Mouse (Mus musculus) erythroblast, embryonic 14.5 days (primary cell): ENCODE data around the gene Zfp575. TPM values are rescaled to one million over a fixed set of nuclear protein-coding genes. Genes with fewer than 3 reads are reported as not detected.

ENCODE experiments used
- H3K27me3 ChIP-seq: 2 replicates; pipeline ENCODE4 v1.6.1; 2012; ENCODE audit warnings: inconsistent platforms; ENCODE audit not compliant: control insufficient read depth
- H3K36me3 ChIP-seq: 2 replicates; pipeline ENCODE4 v1.6.1; 2012; ENCODE audit warnings: mild to moderate bottlenecking, inconsistent platforms; ENCODE audit not compliant: control insufficient read depth
- H3K4me1 ChIP-seq: 2 replicates; pipeline ENCODE4 v1.6.1; 2012; ENCODE audit warnings: inconsistent platforms; ENCODE audit not compliant: control insufficient read depth
- H3K4me3 ChIP-seq: replicated peaks from 2 replicates; pipeline ENCODE3; 2012; ENCODE audit warnings: moderate library complexity, mild to moderate bottlenecking, inconsistent platforms
- H3K9me3 ChIP-seq: 2 replicates; pipeline ENCODE4 v1.6.1; 2012; ENCODE audit warnings: low read length, inconsistent platforms, mixed read lengths; ENCODE audit not compliant: control insufficient read depth
- GATA1 ChIP-seq: IDR thresholded peaks from 2 replicates; pipeline ENCODE4 v1.6.1; 2012; ENCODE audit warnings: low read length, inconsistent platforms, mixed read lengths
- TAL1 ChIP-seq: IDR thresholded peaks from 3 replicates; pipeline ENCODE4 v1.6.1; 2012; ENCODE audit warnings: low read length, inconsistent platforms, mixed read lengths
- polyA plus RNA-seq: library from polyadenylated mRNA; stranded (reverse); fragments of >175 nt; gene quantifications from 2 replicates; pipeline ENCODE4 v1.2.3, GENCODE M21; 2012

Zfp575 gene
- polyA plus RNA-seq: 0.08 TPM in 1 of 2 replicates, not detected in the other

DNA sequence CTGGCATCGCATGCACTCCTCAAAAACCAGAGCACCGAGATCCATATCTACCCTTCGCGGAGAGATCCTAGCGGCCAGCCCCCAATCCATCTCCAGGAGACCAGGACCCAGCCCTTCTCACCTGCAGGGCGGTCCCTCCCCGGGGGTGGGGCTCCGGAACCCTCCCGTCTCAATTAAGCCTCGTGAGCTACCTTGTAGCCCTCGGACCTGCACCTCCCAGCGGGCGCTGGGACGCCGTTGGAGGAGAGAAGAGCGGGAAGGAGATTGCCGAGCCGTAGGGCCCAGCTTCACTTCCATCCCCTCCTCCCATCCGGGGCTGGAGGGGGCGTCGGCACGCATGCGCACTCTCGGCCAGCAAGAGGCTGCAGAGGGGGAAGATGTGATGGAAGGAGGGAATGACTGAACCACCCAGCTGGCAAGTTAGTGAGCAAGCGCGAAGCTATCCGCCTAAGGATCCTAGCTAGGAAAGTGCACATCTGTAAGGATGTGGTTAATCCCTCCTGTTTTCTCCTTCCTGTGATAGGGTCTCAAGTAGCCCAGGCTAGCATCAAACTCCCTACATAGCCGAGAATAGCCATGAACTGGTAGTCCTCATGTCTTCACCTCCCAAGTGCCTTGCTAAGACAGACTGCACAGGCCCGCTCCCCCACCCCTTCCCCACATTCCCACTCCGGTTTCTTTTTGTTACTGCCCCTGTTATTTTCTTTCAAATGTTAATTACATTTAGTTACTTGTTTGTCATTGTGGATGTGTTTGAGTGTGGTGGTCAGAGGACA lies at the start of gene Zfp575, which contains the start of gene Ethe1:
Gene Zfp575, minus strand, starts transcription at position 312 of the 776 bp plus-strand sequence.
Gene Ethe1, plus strand, starts transcription at position 214 of the 776 bp plus-strand sequence.
- H3K9me3 ChIP-seq: peaks cover 20% of the 10 kb centered on the region
- H3K36me3 ChIP-seq: no peaks in the 10 kb centered on the region
- H3K4me3 ChIP-seq: peak within 1 kb of the TSS; percentile 42
- TF ChIP-seq TAL1 (no peak), GATA1 (no peak)
- H3K27me3 ChIP-seq: peaks cover 27% of the 10 kb centered on the region
- peaks cover 47% of the 10 kb centered on the region for H3K4me1 ChIP-seq

GRCm38 (mm10) chr7:24637046-24637445 lies 49.6 kb upstream of the Zfp575 start:
- Histone ChIP-seq H3K4me3 (no peak overlapping the region), H3K9me3 (no peaks in the 10 kb centered on the region), H3K27me3 (peaks cover 51% of the 10 kb centered on the region), H3K4me1 (peaks cover 16% of the 10 kb centered on the region), H3K36me3 (no peaks in the 10 kb centered on the region)
- TF ChIP-seq TAL1: no peak
- no peak for TF ChIP-seq GATA1

DNA sequence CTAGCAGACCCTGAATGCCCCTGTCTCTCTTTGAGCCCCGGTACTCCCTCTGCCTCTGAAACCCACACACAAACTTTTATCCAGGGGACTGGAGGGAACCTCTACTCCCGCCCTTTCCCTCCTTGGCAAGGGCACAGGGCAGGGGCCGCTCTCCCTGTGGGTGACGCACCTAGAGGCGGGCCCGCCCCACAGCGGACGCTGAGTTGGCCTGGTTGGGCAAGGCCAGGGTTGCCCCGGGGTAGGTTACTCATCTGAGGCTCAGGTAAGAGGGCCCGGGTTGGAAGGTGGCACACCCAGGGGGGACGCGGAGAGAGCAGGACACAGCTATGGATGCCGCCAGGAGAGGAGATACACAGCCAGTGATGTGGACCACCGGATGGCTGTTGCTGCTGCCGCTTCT lies 48.8 kb upstream of the Zfp575 start, which contains the start of gene Lypd3:
Gene Lypd3, plus strand, starts transcription at position 287 of the 400 bp plus-strand sequence.
- H3K36me3 ChIP-seq: no peaks in the 10 kb centered on the region
- peaks cover 51% of the 10 kb centered on the region for H3K27me3 ChIP-seq
- H3K9me3 ChIP-seq: no peaks in the 10 kb centered on the region
- H3K4me3 ChIP-seq: no peak within 1 kb of the TSS
- no peak for TF ChIP-seq GATA1
- no peak for TF ChIP-seq TAL1
- peaks cover 16% of the 10 kb centered on the region for H3K4me1 ChIP-seq

- Histone ChIP-seq H3K4me3 (no peak overlapping the region), H3K4me1 (peaks cover 8% of the 10 kb centered on the region), H3K9me3 (no peaks in the 10 kb centered on the region), H3K36me3 (no peaks in the 10 kb centered on the region), H3K27me3 (no peaks in the 10 kb centered on the region)
- TF ChIP-seq TAL1 (no peak), GATA1 (no peak)
Observed at GRCm38 (mm10) chr7:24630116-24630880, 42.9 kb upstream of the Zfp575 start.

DNA sequence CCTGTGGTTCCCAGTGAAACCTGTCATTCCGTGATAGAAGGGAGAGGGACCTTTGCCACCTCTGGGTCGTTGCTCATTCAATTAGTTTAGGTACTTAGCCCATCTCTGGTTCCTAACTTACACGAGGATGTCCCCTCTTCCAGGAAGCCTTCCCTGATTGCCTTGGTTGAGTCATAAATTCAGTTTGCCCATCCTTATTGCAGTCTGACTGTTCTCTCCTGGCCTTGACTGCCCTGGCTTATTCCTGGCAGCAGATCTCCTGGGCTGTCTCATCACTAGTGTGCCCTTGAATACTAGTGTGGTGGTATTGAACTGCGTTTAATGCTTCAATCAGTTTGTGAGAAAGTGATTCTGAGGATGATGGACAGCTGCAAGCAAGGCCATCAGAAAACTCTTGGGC lies 42.2 kb upstream of the Zfp575 start:
- H3K4me1 ChIP-seq: peaks cover 8% of the 10 kb centered on the region
- H3K36me3 ChIP-seq: no peaks in the 10 kb centered on the region
- H3K9me3 ChIP-seq: no peaks in the 10 kb centered on the region
- TF ChIP-seq TAL1 (no peak), GATA1 (no peak)
- no peak overlapping the region for H3K4me3 ChIP-seq
- H3K27me3 ChIP-seq: no peaks in the 10 kb centered on the region

GRCm38 (mm10) chr7:24628685-24629610 lies 41.5 kb upstream of the Zfp575 start:
- Histone ChIP-seq H3K4me3 (peak overlapping the region; percentile 45), H3K4me1 (peaks cover 8% of the 10 kb centered on the region), H3K9me3 (no peaks in the 10 kb centered on the region), H3K27me3 (no peaks in the 10 kb centered on the region), H3K36me3 (no peaks in the 10 kb centered on the region)
- TF ChIP-seq GATA1 (no peak), TAL1 (no peak)

DNA sequence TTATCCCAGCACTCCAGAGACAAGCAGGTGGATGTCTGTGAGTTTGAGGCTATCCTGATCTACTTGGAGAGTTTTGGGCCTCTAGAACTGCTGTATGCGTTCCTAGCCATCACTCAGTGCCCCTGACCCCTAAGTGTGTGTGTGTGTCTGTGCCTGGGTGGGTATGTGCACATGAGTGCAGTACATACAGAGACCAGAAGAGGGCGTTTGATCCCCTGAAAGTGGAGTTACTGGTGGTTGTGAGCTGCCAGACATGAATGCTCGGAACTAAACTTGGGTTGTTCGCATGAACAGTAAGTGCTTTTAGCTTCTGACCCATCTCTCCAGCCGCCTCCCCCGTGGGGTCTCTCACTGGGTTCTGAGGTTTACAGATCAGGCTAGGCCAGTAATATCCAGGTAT lies 35.5 kb upstream of the Zfp575 start:
- Histone ChIP-seq H3K4me3 (no peak overlapping the region), H3K4me1 (no peaks in the 10 kb centered on the region), H3K9me3 (peaks cover 6% of the 10 kb centered on the region), H3K36me3 (no peaks in the 10 kb centered on the region), H3K27me3 (no peaks in the 10 kb centered on the region)
- TF ChIP-seq GATA1: no peak
- no peak for TF ChIP-seq TAL1

- Histone ChIP-seq H3K27me3 (no peaks in the 10 kb centered on the region), H3K4me1 (no peaks in the 10 kb centered on the region), H3K36me3 (no peaks in the 10 kb centered on the region), H3K4me3 (no peak overlapping the region), H3K9me3 (peaks cover 6% of the 10 kb centered on the region)
- no peak for TF ChIP-seq GATA1
- no peak for TF ChIP-seq TAL1
Observed at GRCm38 (mm10) chr7:24621193-24621592, 33.8 kb upstream of the Zfp575 start.
